Mouse (Mus musculus): Measurements from ENCODE around the gene Dgcr8. TPM values are rescaled to one million over a fixed set of nuclear protein-coding genes. Genes with fewer than 3 reads are reported as not detected.
A peak's percentile ranks its signal among the peaks of the same experiment; 100 is the strongest.

The Dgcr8 gene
- polyA plus RNA-seq, 1 experiment = 76.2 TPM

- no peak for DNase-seq (ENCODE audit: low read depth)
- TF ChIP-seq CTCF (IDR thresholded peaks at IDR 0.05; ENCODE audit: borderline replicate concordance, extremely low read depth, insufficient read depth, insufficient read length) (no peak), POLR2A (IDR thresholded peaks at IDR 0.05; ENCODE audit: borderline replicate concordance, extremely low read depth, insufficient read depth, insufficient read length, poor library complexity, severe bottlenecking) (no peak)
Observed at GRCm38 (mm10) chr16:18288581-18289061, 425 bp downstream of the Dgcr8 start.

GRCm38 (mm10) chr16:18288166-18288565, 880 bp downstream of the Dgcr8 start:
- peak; percentile 60 for DNase-seq (ENCODE audit: low read depth)

GRCm38 (mm10) chr16:18275166-18275565, 13.9 kb downstream of the Dgcr8 start:
- no peak for DNase-seq (ENCODE audit: low read depth)
- TF ChIP-seq CTCF (IDR thresholded peaks at IDR 0.05; ENCODE audit: borderline replicate concordance, extremely low read depth, insufficient read depth, insufficient read length) (no peak), POLR2A (IDR thresholded peaks at IDR 0.05; ENCODE audit: borderline replicate concordance, extremely low read depth, insufficient read depth, insufficient read length, poor library complexity, severe bottlenecking) (no peak)

More at GRCm38 (mm10) chr16:18288166-18288565, 880 bp downstream of the Dgcr8 start:
- no peak for TF ChIP-seq CTCF (IDR thresholded peaks at IDR 0.05; ENCODE audit: borderline replicate concordance, extremely low read depth, insufficient read depth, insufficient read length)
- no peak for TF ChIP-seq POLR2A (IDR thresholded peaks at IDR 0.05; ENCODE audit: borderline replicate concordance, extremely low read depth, insufficient read depth, insufficient read length, poor library complexity, severe bottlenecking)

- peak; percentile 56 for DNase-seq (ENCODE audit: low read depth)
- peak; percentile 44; the same call in 1 of the 2 replicates for TF ChIP-seq CTCF (IDR thresholded peaks at IDR 0.05; ENCODE audit: borderline replicate concordance, extremely low read depth, insufficient read depth, insufficient read length)
- no peak for TF ChIP-seq POLR2A (IDR thresholded peaks at IDR 0.05; ENCODE audit: borderline replicate concordance, extremely low read depth, insufficient read depth, insufficient read length, poor library complexity, severe bottlenecking)
Observed at GRCm38 (mm10) chr16:18268182-18268581, 20.9 kb downstream of the Dgcr8 start.

- TF ChIP-seq CTCF (IDR thresholded peaks at IDR 0.05; ENCODE audit: borderline replicate concordance, extremely low read depth, insufficient read depth, insufficient read length) (no peak), POLR2A (IDR thresholded peaks at IDR 0.05; ENCODE audit: borderline replicate concordance, extremely low read depth, insufficient read depth, insufficient read length, poor library complexity, severe bottlenecking) (no peak)
- DNase-seq (ENCODE audit: low read depth) = no peak
Observed at GRCm38 (mm10) chr16:18265024-18265423, 24.0 kb downstream of the Dgcr8 start.

GRCm38 (mm10) chr16:18258221-18258620, 30.8 kb downstream of the Dgcr8 start, which contains the start of gene Gm49776:
Gene Gm49776 (minus strand): TSS chr16:18258321.
- no peak for TF ChIP-seq POLR2A (IDR thresholded peaks at IDR 0.05; ENCODE audit: borderline replicate concordance, extremely low read depth, insufficient read depth, insufficient read length, poor library complexity, severe bottlenecking)
- TF ChIP-seq CTCF (IDR thresholded peaks at IDR 0.05; ENCODE audit: borderline replicate concordance, extremely low read depth, insufficient read depth, insufficient read length) = no peak
- no peak for DNase-seq (ENCODE audit: low read depth)

GRCm38 (mm10) chr16:18253866-18254265, 35.2 kb downstream of the Dgcr8 start:
- no peak for DNase-seq (ENCODE audit: low read depth)
- no peak for TF ChIP-seq POLR2A (IDR thresholded peaks at IDR 0.05; ENCODE audit: borderline replicate concordance, extremely low read depth, insufficient read depth, insufficient read length, poor library complexity, severe bottlenecking)
- no peak for TF ChIP-seq CTCF (IDR thresholded peaks at IDR 0.05; ENCODE audit: borderline replicate concordance, extremely low read depth, insufficient read depth, insufficient read length)

GRCm38 (mm10) chr16:18252736-18253135, 36.3 kb downstream of the Dgcr8 start:
- no peak for DNase-seq (ENCODE audit: low read depth)
- TF ChIP-seq POLR2A (IDR thresholded peaks at IDR 0.05; ENCODE audit: borderline replicate concordance, extremely low read depth, insufficient read depth, insufficient read length, poor library complexity, severe bottlenecking) = no peak

GRCm38 (mm10) chr16:18250828-18251790, 37.9 kb downstream of the Dgcr8 start:
- no peak for DNase-seq (ENCODE audit: low read depth)
- TF ChIP-seq POLR2A (IDR thresholded peaks at IDR 0.05; ENCODE audit: borderline replicate concordance, extremely low read depth, insufficient read depth, insufficient read length, poor library complexity, severe bottlenecking) (no peak), CTCF (IDR thresholded peaks at IDR 0.05; ENCODE audit: borderline replicate concordance, extremely low read depth, insufficient read depth, insufficient read length) (no peak)

- TF ChIP-seq CTCF (IDR thresholded peaks at IDR 0.05; ENCODE audit: borderline replicate concordance, extremely low read depth, insufficient read depth, insufficient read length) (no peak), POLR2A (IDR thresholded peaks at IDR 0.05; ENCODE audit: borderline replicate concordance, extremely low read depth, insufficient read depth, insufficient read length, poor library complexity, severe bottlenecking) (no peak)
Observed at GRCm38 (mm10) chr16:18250231-18250630, 38.8 kb downstream of the Dgcr8 start.

GRCm38 (mm10) chr16:18249364-18249967, 39.6 kb downstream of the Dgcr8 start:
- no peak for DNase-seq (ENCODE audit: low read depth)
- TF ChIP-seq CTCF (IDR thresholded peaks at IDR 0.05; ENCODE audit: borderline replicate concordance, extremely low read depth, insufficient read depth, insufficient read length) = no peak
- no peak for TF ChIP-seq POLR2A (IDR thresholded peaks at IDR 0.05; ENCODE audit: borderline replicate concordance, extremely low read depth, insufficient read depth, insufficient read length, poor library complexity, severe bottlenecking)

More at GRCm38 (mm10) chr16:18250231-18250630, 38.8 kb downstream of the Dgcr8 start:
- DNase-seq (ENCODE audit: low read depth) = no peak

All from brain, embryonic 14.5 days (tissue).